Mouse (Mus musculus): ENCODE data around the gene Tmem230. TPM values are rescaled to one million over a fixed set of nuclear protein-coding genes. Genes with fewer than 3 reads are reported as not detected.
"Not testable (repeated sequence)": the region's sequence is repeated elsewhere in the genome, so short reads cannot be mapped to it uniquely, and the experiment has no call there.

The Tmem230 gene
- 39.6 and 41.7 TPM in 2 replicates for polyA plus RNA-seq (2015; fragmentation: Nextera tagmentation; extraction: Ambion mirVana)

DNA sequence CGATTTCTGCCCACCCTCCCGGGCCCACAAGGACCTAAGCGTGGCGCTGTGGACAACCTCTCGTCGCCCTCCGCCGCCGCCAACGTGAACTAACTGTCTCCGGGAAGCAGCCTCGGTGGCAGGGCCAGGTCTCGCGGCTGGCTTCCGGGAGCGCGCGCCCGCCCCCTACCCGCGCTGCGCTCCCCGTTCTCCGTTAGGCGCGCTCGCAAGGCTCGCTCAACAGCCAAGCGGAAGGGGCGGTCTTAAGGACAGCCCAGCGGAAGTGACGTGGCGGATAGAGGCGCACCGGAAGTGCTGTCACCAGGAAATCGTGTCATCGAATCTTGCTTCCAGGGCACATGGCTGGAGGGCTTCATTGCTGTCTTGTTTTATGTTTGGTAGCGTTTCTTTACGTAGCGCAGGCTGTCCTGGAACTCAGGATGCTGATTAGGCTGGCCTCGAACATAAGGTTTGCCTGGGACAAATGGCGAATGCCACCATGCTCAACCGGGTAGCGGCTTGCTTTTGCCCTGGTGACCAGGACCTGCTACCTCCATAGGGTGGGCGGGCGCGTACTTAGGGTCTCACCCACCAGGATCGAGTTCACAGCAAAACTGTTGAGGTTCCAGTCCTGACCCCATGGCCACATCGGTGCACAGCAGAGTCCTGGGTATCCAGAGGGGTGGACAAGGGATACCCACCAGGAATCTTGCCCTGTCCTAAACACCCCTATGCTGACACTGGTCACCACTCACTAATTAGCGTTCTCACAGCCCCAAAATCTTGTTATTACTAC, at the start of gene Tmem230:
TSS of gene Tmem230 (minus strand) at position 269 of the 775 bp plus-strand sequence.
- TF ChIP-seq EP300 (IDR thresholded peaks at IDR 0.05), result no peak
- TF ChIP-seq CTCF (IDR thresholded peaks at IDR 0.05), result peak; percentile 51
- DNase-seq (ENCODE audit: low spot score) (peak; percentile 98), ATAC-seq (peak; percentile 96)
- peak within 1 kb of the TSS; percentile 65 for H3K9ac ChIP-seq (replicated peaks; ENCODE audit: low read depth)
- H3K4me1 ChIP-seq (ENCODE audit: insufficient read depth, low read depth, low read length), result peaks cover 5% of the 10 kb centered on the region
- peak within 1 kb of the TSS; percentile 48 for H3K4me3 ChIP-seq (ENCODE audit: low read depth, low read length)
- 6% methylated on average over 50 of the region's 50 CpGs for WGBS
- H3K27me3 ChIP-seq (replicated peaks; ENCODE audit: insufficient read depth, low read length), result no peaks in the 10 kb centered on the region
- H3K36me3 ChIP-seq (ENCODE audit: insufficient read depth, low read length), result peaks cover 9% of the 10 kb centered on the region; the same call in 1 of the 2 replicates
- peak within 1 kb of the TSS; percentile 78 for H3K27ac ChIP-seq (ENCODE audit: low read length)
- H3K4me2 ChIP-seq (replicated peaks; ENCODE audit: low read depth, low read length), result peak within 1 kb of the TSS; percentile 55
- H3K9me3 ChIP-seq (ENCODE audit: low read length), result no peaks in the 10 kb centered on the region

DNA sequence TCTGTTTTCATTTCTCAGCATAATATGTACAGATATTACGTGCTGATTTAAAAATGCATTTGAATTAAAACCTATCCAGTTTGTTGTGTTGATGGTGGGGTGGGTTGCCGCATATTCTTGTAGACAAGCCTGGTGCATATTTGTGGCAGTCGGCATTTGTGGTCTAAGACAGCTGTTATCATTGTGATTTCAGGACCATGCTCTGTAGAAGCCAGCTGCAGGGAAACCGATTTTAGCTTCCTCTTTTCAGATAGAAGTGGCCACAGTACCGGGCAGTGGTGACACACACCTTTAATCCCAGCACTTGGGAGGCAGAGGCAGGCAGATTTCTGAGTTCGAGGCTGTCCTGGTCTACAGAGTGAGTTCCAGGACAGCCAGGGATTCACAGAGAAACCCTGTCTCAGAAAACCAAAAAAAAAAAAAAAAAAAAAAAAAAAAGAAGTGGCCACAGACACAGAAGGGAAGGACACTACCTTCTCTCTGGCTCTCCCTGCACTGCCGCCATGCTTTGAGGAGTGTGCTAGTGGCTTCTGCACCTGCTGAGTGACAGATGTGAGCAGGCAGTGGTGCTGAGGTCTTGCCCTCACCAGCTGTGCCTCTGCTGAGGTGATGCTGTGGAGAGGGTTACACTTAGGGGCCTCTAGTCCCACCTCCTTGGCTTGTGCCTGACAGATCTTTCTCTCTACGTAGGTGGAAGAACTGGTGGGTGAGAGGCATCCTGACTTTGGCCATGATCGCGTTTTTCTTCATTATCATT, 46.3 kb upstream of the Tmem230 start:
- WGBS, result 89% methylated on average over 10 of the region's 10 CpGs
- no peak for ATAC-seq
- Histone ChIP-seq H3K36me3 (ENCODE audit: insufficient read depth, low read length) (peaks cover 25% of the 10 kb centered on the region), H3K27ac (ENCODE audit: low read length) (no peak overlapping the region), H3K4me3 (ENCODE audit: low read depth, low read length) (no peak overlapping the region), H3K4me1 (ENCODE audit: insufficient read depth, low read depth, low read length) (peaks cover 5% of the 10 kb centered on the region; the same call in 1 of the 2 replicates), H3K27me3 (replicated peaks; ENCODE audit: insufficient read depth, low read length) (no peaks in the 10 kb centered on the region), H3K4me2 (replicated peaks; ENCODE audit: low read depth, low read length) (no peak overlapping the region), H3K9ac (replicated peaks; ENCODE audit: low read depth) (no peak overlapping the region), H3K9me3 (ENCODE audit: low read length) (no peaks in the 10 kb centered on the region)
- no peak for DNase-seq (ENCODE audit: low spot score)
- TF ChIP-seq CTCF (IDR thresholded peaks at IDR 0.05) (no peak), EP300 (IDR thresholded peaks at IDR 0.05) (no peak)

DNA sequence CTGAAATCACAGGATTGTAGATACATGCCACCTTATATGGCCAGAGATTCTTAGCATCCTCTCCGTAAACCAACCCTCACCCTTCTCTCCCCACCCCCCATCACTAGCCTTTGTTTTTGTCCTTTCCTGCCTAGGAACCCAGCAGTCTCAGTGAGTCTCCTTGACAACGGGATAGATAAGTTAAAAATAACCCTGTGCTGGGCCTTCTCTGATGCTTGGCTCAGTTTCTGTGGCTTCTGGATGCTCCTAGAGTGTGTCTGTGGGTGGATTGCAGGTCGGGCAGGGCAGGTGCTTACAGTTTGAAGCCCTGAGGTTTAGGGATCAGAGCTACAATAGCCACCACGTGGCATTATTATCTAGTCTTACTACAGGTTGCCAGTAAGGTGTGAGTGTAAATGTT, 44.5 kb upstream of the Tmem230 start:
- ATAC-seq, result no peak
- no peaks in the 10 kb centered on the region for H3K9me3 ChIP-seq (ENCODE audit: low read length)
- no peak overlapping the region for H3K4me3 ChIP-seq (ENCODE audit: low read depth, low read length)
- DNase-seq (ENCODE audit: low spot score), result no peak
- peaks cover 5% of the 10 kb centered on the region; the same call in 1 of the 2 replicates for H3K4me1 ChIP-seq (ENCODE audit: insufficient read depth, low read depth, low read length)
- H3K4me2 ChIP-seq (replicated peaks; ENCODE audit: low read depth, low read length), result no peak overlapping the region
- H3K27me3 ChIP-seq (replicated peaks; ENCODE audit: insufficient read depth, low read length), result no peaks in the 10 kb centered on the region
- H3K27ac ChIP-seq (ENCODE audit: low read length), result no peak overlapping the region
- TF ChIP-seq CTCF (IDR thresholded peaks at IDR 0.05), result no peak
- TF ChIP-seq EP300 (IDR thresholded peaks at IDR 0.05), result no peak
- 36% methylated on average over 4 of the region's 4 CpGs for whole genome bisulfite sequencing
- H3K9ac ChIP-seq (replicated peaks; ENCODE audit: low read depth), result no peak overlapping the region
- 0 out of 2 replicates have a peak, but pooled peaks cover 16% of the 10 kb centered on the region for H3K36me3 ChIP-seq (ENCODE audit: insufficient read depth, low read length)

DNA sequence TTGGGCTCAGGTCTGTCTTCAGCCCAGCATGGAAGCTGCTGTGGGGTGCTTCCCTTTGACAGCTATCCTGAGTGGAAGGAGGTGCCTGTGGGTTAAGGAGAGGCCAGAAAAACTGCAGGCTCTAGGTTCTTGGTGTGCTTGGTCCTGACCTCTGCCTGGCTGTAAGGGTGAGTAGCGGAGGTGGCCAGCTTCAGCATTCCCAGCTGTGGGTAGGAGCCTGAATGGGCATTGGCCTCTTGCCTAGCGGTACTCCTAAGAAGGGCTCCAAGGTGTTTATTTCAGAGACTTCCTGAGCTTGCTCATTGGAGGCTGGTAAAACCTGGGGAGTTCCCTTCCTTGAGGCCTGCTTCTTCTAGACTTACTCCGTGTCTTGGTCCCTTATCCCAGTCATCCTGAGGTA, 43.7 kb upstream of the Tmem230 start:
- no peak overlapping the region for H3K9ac ChIP-seq (replicated peaks; ENCODE audit: low read depth)

DNA sequence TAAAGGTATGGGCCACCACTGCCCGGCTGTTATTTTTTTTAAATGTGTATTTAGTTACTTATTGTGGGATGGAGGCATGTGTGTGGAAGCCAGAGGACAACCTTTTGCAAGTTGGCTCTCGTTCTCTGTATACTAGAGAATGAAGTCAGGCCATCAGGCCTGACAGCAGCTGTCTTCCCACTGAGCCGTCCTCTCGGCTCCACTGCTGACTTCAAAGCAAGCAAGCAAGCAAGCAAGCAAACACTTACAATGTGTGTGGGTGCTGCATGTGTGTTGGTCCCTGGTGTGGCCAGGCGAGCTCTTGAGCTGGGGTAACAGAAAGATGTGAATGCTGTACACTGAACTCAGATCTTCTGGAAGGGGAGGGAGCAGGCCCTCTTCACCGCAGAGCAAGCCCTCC, 43.2 kb upstream of the Tmem230 start:
- Histone ChIP-seq H3K4me2 (replicated peaks; ENCODE audit: low read depth, low read length) (no peak overlapping the region), H3K36me3 (ENCODE audit: insufficient read depth, low read length) (0 out of 2 replicates have a peak, but pooled peaks cover 16% of the 10 kb centered on the region), H3K9ac (replicated peaks; ENCODE audit: low read depth) (no peak overlapping the region), H3K4me3 (ENCODE audit: low read depth, low read length) (no peak overlapping the region), H3K4me1 (ENCODE audit: insufficient read depth, low read depth, low read length) (peaks cover 5% of the 10 kb centered on the region; the same call in 1 of the 2 replicates), H3K9me3 (ENCODE audit: low read length) (no peaks in the 10 kb centered on the region), H3K27ac (ENCODE audit: low read length) (peak overlapping the region; percentile 15; the same call in 1 of the 2 replicates), H3K27me3 (replicated peaks; ENCODE audit: insufficient read depth, low read length) (no peaks in the 10 kb centered on the region)
- no peak for TF ChIP-seq CTCF (IDR thresholded peaks at IDR 0.05)
- no peak for TF ChIP-seq EP300 (IDR thresholded peaks at IDR 0.05)
- WGBS, result 58% methylated on average over 6 of the region's 6 CpGs
- DNase-seq (ENCODE audit: low spot score) (no peak), ATAC-seq (0 out of 2 replicates have a peak, but pooled peaks have one; percentile 23)

More for the DNA sequence above, 43.7 kb upstream of the Tmem230 start:
- Histone ChIP-seq H3K27ac (ENCODE audit: low read length) (peak overlapping the region; percentile 15; the same call in 1 of the 2 replicates), H3K9me3 (ENCODE audit: low read length) (no peaks in the 10 kb centered on the region), H3K4me1 (ENCODE audit: insufficient read depth, low read depth, low read length) (peaks cover 5% of the 10 kb centered on the region; the same call in 1 of the 2 replicates), H3K4me2 (replicated peaks; ENCODE audit: low read depth, low read length) (no peak overlapping the region), H3K27me3 (replicated peaks; ENCODE audit: insufficient read depth, low read length) (no peaks in the 10 kb centered on the region), H3K36me3 (ENCODE audit: insufficient read depth, low read length) (0 out of 2 replicates have a peak, but pooled peaks cover 16% of the 10 kb centered on the region), H3K4me3 (ENCODE audit: low read depth, low read length) (no peak overlapping the region)
- TF ChIP-seq EP300 (IDR thresholded peaks at IDR 0.05) (no peak), CTCF (IDR thresholded peaks at IDR 0.05) (no peak)
- WGBS, result 26% methylated on average over 3 of the region's 3 CpGs
- ATAC-seq (peak; percentile 51), DNase-seq (ENCODE audit: low spot score) (no peak)

DNA sequence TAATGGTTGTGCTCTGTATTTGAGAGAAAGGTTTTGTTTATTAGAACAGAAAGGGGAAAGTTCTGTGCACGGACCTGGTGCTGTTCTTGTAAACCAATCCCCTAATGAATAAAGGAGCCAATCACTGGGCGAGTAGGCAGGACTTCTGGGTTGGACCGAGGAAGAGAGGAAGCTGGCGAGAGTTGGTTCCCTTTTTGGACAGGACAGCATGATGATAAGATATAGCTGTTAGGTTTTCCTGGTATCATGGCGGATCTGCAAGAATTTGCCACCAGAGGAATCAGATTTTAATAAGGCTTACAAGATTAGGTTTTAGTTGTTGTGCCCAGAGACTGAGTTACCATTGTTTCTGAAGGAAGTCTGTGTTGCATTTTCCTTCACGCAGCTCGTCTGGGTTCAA, 41.6 kb upstream of the Tmem230 start:
- not testable (repeated sequence) for H3K9me3 ChIP-seq (ENCODE audit: low read length); ATAC-seq; H3K4me2 ChIP-seq (replicated peaks; ENCODE audit: low read depth, low read length); H3K27me3 ChIP-seq (replicated peaks; ENCODE audit: insufficient read depth, low read length); H3K27ac ChIP-seq (ENCODE audit: low read length); H3K9ac ChIP-seq (replicated peaks; ENCODE audit: low read depth); DNase-seq (ENCODE audit: low spot score); H3K4me3 ChIP-seq (ENCODE audit: low read depth, low read length); H3K36me3 ChIP-seq (ENCODE audit: insufficient read depth, low read length)
- 56% methylated on average over 5 of the region's 7 CpGs for WGBS
- H3K4me1 ChIP-seq (ENCODE audit: insufficient read depth, low read depth, low read length), result peaks cover 14% of the 10 kb centered on the region; the same call in 1 of the 2 replicates
